Mouse (Mus musculus): ENCODE results near the gene Cd2bp2. TPM values are rescaled to one million over a fixed set of nuclear protein-coding genes. Genes with fewer than 3 reads are reported as not detected.

Gene Cd2bp2
- polyA plus RNA-seq, 1 experiment from 2014 or later = 82.1 TPM

- WGBS = 43% methylated on average over 9 of the region's 9 CpGs
- H3K4me1 ChIP-seq = no peaks in the 10 kb centered on the region
- no peak overlapping the region for H3K4me3 ChIP-seq
- H3K9me3 ChIP-seq = no peaks in the 10 kb centered on the region
- no peak overlapping the region for H3K9ac ChIP-seq
- no peaks in the 10 kb centered on the region for H3K36me3 ChIP-seq (replicated peaks)
- H3K4me2 ChIP-seq = no peak overlapping the region
- no peak for ATAC-seq (replicated peaks)
- H3K27ac ChIP-seq = no peak overlapping the region
- H3K27me3 ChIP-seq (replicated peaks) = no peaks in the 10 kb centered on the region
These were observed 50.2 kb downstream of the Cd2bp2 start for GRCm38 (mm10) chr7:127145387-127146266.

GRCm38 (mm10) chr7:127144412-127144811 lies 51.4 kb downstream of the Cd2bp2 start:
- WGBS = 91% methylated on average over 7 of the region's 7 CpGs
- Histone ChIP-seq H3K9ac (no peak overlapping the region), H3K27ac (no peak overlapping the region), H3K4me2 (no peak overlapping the region), H3K9me3 (no peaks in the 10 kb centered on the region), H3K4me3 (no peak overlapping the region), H3K4me1 (no peaks in the 10 kb centered on the region), H3K27me3 (replicated peaks) (no peaks in the 10 kb centered on the region), H3K36me3 (replicated peaks) (no peaks in the 10 kb centered on the region)
- ATAC-seq (replicated peaks) = no peak

GRCm38 (mm10) chr7:127142666-127143065 lies 53.2 kb downstream of the Cd2bp2 start:
- no peaks in the 10 kb centered on the region for H3K36me3 ChIP-seq (replicated peaks)
- no peak overlapping the region for H3K27ac ChIP-seq
- no peak overlapping the region for H3K4me2 ChIP-seq
- H3K4me1 ChIP-seq = no peaks in the 10 kb centered on the region
- H3K27me3 ChIP-seq (replicated peaks) = no peaks in the 10 kb centered on the region
- 86% methylated on average over 4 of the region's 4 CpGs for WGBS
- H3K9ac ChIP-seq = no peak overlapping the region
- ATAC-seq (replicated peaks) = no peak
- H3K4me3 ChIP-seq = no peak overlapping the region
- no peaks in the 10 kb centered on the region for H3K9me3 ChIP-seq

GRCm38 (mm10) chr7:127142214-127142613 lies 53.6 kb downstream of the Cd2bp2 start:
- no peak for ATAC-seq (replicated peaks)
- H3K36me3 ChIP-seq (replicated peaks) = no peaks in the 10 kb centered on the region
- H3K9ac ChIP-seq = no peak overlapping the region
- no peaks in the 10 kb centered on the region for H3K4me1 ChIP-seq
- no peak overlapping the region for H3K4me2 ChIP-seq
- WGBS = 65% methylated on average over 2 of the region's 2 CpGs
- H3K27me3 ChIP-seq (replicated peaks) = no peaks in the 10 kb centered on the region
- H3K9me3 ChIP-seq = no peaks in the 10 kb centered on the region
- H3K27ac ChIP-seq = no peak overlapping the region
- H3K4me3 ChIP-seq = no peak overlapping the region

Other genes starting within 250 kb of the Cd2bp2 start
- 7.8 and 8.9 TPM in 2 replicates for gene Asphd1, start 246.5 kb downstream of the Cd2bp2 start, polyA plus RNA-seq (2015; fragmentation: Nextera tagmentation; extraction: Ambion mirVana)
- 50.5 and 56.2 TPM in 2 replicates for gene Sez6l2, start 245.5 kb downstream of the Cd2bp2 start, polyA plus RNA-seq (2015; fragmentation: Nextera tagmentation; extraction: Ambion mirVana)
- 136 and 150 TPM in 2 replicates for gene Cdipt, start 220.1 kb downstream of the Cd2bp2 start, polyA plus RNA-seq (2015; fragmentation: Nextera tagmentation; extraction: Ambion mirVana)
- gene Cdiptos, start 220.0 kb downstream of the Cd2bp2 start, polyA plus RNA-seq (2015; fragmentation: Nextera tagmentation; extraction: Ambion mirVana) = 1.1 and 1.5 TPM in 2 replicates
- gene Mvp, start 181.4 kb downstream of the Cd2bp2 start, polyA plus RNA-seq (2015; fragmentation: Nextera tagmentation; extraction: Ambion mirVana) = 4.0 and 4.5 TPM in 2 replicates
- gene Pagr1b, start 179.6 kb downstream of the Cd2bp2 start, polyA plus RNA-seq (2015; fragmentation: Nextera tagmentation; extraction: Ambion mirVana) = 1.0 TPM in 1 of 2 replicates, not detected in the other
- 46.9 and 73.4 TPM in 2 replicates for gene Pagr1a, start 178.7 kb downstream of the Cd2bp2 start, polyA plus RNA-seq (2015; fragmentation: Nextera tagmentation; extraction: Ambion mirVana)
- 44.9 and 52.6 TPM in 2 replicates for gene Gm42742, start 175.0 kb downstream of the Cd2bp2 start, polyA plus RNA-seq (2015; fragmentation: Nextera tagmentation; extraction: Ambion mirVana)
- 40.7 and 42.3 TPM in 2 replicates for gene Prrt2, start 174.8 kb downstream of the Cd2bp2 start, polyA plus RNA-seq (2015; fragmentation: Nextera tagmentation; extraction: Ambion mirVana)
- 78.0 and 89.8 TPM in 2 replicates for gene Maz, start 169.0 kb downstream of the Cd2bp2 start, polyA plus RNA-seq (2015; fragmentation: Nextera tagmentation; extraction: Ambion mirVana)
- 21.4 and 24.8 TPM in 2 replicates for gene Kif22, start 153.6 kb downstream of the Cd2bp2 start, polyA plus RNA-seq (2015; fragmentation: Nextera tagmentation; extraction: Ambion mirVana)
- not detected in 2 replicates for gene Zg16, start 108.7 kb downstream of the Cd2bp2 start, polyA plus RNA-seq (2015; fragmentation: Nextera tagmentation; extraction: Ambion mirVana)
- 1.9 and 2.3 TPM in 2 replicates for gene AI467606, start 104.7 kb downstream of the Cd2bp2 start, polyA plus RNA-seq (2015; fragmentation: Nextera tagmentation; extraction: Ambion mirVana)
- 0.76 and 0.83 TPM in 2 replicates for gene Qprt, start 73.8 kb downstream of the Cd2bp2 start, polyA plus RNA-seq (2015; fragmentation: Nextera tagmentation; extraction: Ambion mirVana)
- 0.04 TPM in 1 of 2 replicates, not detected in the other for gene Spn, start 58.2 kb downstream of the Cd2bp2 start, polyA plus RNA-seq (2015; fragmentation: Nextera tagmentation; extraction: Ambion mirVana)
- gene Tbc1d10b, start 12.4 kb upstream of the Cd2bp2 start, polyA plus RNA-seq (2015; fragmentation: Nextera tagmentation; extraction: Ambion mirVana) = 39.6 and 44.8 TPM in 2 replicates
- gene Mylpf, start 12.8 kb upstream of the Cd2bp2 start, polyA plus RNA-seq (2015; fragmentation: Nextera tagmentation; extraction: Ambion mirVana) = 3.9 and 5.0 TPM in 2 replicates
- 63.7 and 64.1 TPM in 2 replicates for gene Zfp553, start 37.0 kb upstream of the Cd2bp2 start, polyA plus RNA-seq (2015; fragmentation: Nextera tagmentation; extraction: Ambion mirVana)
- gene Sept1, start 37.1 kb upstream of the Cd2bp2 start, polyA plus RNA-seq (2015; fragmentation: Nextera tagmentation; extraction: Ambion mirVana) = 17.0 and 18.2 TPM in 2 replicates
- 72.0 and 73.1 TPM in 2 replicates for gene Zfp771, start 48.2 kb upstream of the Cd2bp2 start, polyA plus RNA-seq (2015; fragmentation: Nextera tagmentation; extraction: Ambion mirVana)
- gene Dctpp1, start 64.7 kb upstream of the Cd2bp2 start, polyA plus RNA-seq (2015; fragmentation: Nextera tagmentation; extraction: Ambion mirVana) = 114 and 118 TPM in 2 replicates
- 59.9 and 62.3 TPM in 2 replicates for gene Sephs2, start 78.0 kb upstream of the Cd2bp2 start, polyA plus RNA-seq (2015; fragmentation: Nextera tagmentation; extraction: Ambion mirVana)
- gene Itgal, start 100.2 kb upstream of the Cd2bp2 start, polyA plus RNA-seq (2015; fragmentation: Nextera tagmentation; extraction: Ambion mirVana) = 0.19 and 0.37 TPM in 2 replicates
- 19.1 and 19.2 TPM in 2 replicates for gene Zfp768, start 149.5 kb upstream of the Cd2bp2 start, polyA plus RNA-seq (2015; fragmentation: Nextera tagmentation; extraction: Ambion mirVana)
- gene Zfp747, start 180.0 kb upstream of the Cd2bp2 start, polyA plus RNA-seq (2015; fragmentation: Nextera tagmentation; extraction: Ambion mirVana) = 10.3 and 10.5 TPM in 2 replicates
- 5.2 and 6.6 TPM in 2 replicates for gene 9130019O22Rik, start 191.1 kb upstream of the Cd2bp2 start, polyA plus RNA-seq (2015; fragmentation: Nextera tagmentation; extraction: Ambion mirVana)
- gene E430018J23Rik, start 197.6 kb upstream of the Cd2bp2 start, polyA plus RNA-seq (2015; fragmentation: Nextera tagmentation; extraction: Ambion mirVana) = 6.3 and 6.6 TPM in 2 replicates
- gene Zfp764, start 210.8 kb upstream of the Cd2bp2 start, polyA plus RNA-seq (2015; fragmentation: Nextera tagmentation; extraction: Ambion mirVana) = 5.7 and 6.4 TPM in 2 replicates
- gene Zfp688, start 226.0 kb upstream of the Cd2bp2 start, polyA plus RNA-seq (2015; fragmentation: Nextera tagmentation; extraction: Ambion mirVana) = 32.0 and 34.2 TPM in 2 replicates

Measured in midbrain, embryonic 15.5 days (tissue).